Mouse (Mus musculus) bone marrow macrophage, adult 2 months (primary cell): ENCODE data around the gene Polh.

Source experiments
- CTCF ChIP-seq: IDR thresholded peaks from 2 replicates; pipeline ENCODE4 v1.5.1; 2012; ENCODE audit warnings: low read depth, mild to moderate bottlenecking, low read length, moderate library complexity
- POLR2A ChIP-seq: IDR thresholded peaks from 2 replicates; pipeline ENCODE4 v1.6.1; 2012; ENCODE audit warnings: mild to moderate bottlenecking, low read depth, low read length, borderline replicate concordance

DNA sequence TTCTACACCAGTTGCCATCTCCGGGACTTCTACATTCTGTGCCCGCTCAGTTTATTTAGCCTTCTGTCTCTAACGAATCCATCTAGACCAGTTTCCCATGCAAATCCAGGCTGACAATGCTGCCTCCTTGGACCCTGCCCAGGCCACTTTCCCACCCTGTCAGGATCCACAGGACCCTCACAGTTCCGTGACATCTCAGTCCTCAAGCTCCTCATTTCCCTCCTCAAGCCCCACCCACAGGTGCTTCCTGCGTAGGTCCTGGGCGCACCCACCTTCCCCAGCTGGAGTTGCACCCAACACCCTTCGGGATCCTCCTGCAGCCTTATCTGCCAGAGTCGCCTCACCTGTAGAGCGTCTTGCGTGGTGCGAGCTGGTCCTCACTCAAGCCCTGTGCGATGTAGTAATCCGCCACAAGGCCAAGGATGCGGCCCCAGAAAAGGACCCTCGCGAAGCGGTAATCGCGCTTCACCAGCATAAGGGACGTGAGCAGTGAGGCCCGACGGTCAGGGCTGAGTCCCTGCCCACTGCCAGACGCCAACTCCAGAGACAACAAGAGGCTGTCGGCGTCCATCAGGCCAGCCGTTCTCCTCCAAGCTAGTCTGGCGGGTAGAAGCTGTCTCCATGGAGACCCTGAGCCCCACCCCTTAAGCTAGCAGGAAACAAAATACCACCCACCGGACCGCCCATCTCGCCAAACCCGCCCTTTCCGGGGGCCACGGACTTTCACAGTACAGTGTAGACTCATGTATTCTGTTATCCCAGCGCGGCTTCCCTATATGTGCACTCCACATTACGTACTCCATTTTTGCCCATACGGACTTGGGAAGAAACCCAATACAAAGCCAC is 58.6 kb downstream of the Polh start, which contains the start of gene Rsph9:
- TF ChIP-seq CTCF (no peak), POLR2A (no peak)
